Mouse (Mus musculus) left cerebral cortex, postnatal 10 days (tissue): ENCODE data around the gene Atp10a. TPM values are rescaled to one million over a fixed set of nuclear protein-coding genes. Genes with fewer than 3 reads are reported as not detected.

ENCODE experiments used
- DNase-seq, 2 experiments: peaks; one replicate each; pipeline ENCODE4 v3.0.0; 2021 to 2022; ENCODE audit warnings: low spot score in 2 of 2, mixed read lengths in 1 of 2; ENCODE audit errors: extremely low spot score in 1 of 2
- intact Hi-C: fragments of 180-260 bp; cut with DNase I; formaldehyde crosslinking; loops from one replicate; pipeline ENCODE4 v1.15.1; 2025
- total RNA-seq, 2 experiments: library from RNA; stranded (reverse); gene quantifications; 2 replicates each; pipeline ENCODE4 v1.2.3; 2021

Gene Atp10a
- total RNA-seq, 2 experiments from 2014 or later = 3.4 to 5.5 TPM

GRCm38 (mm10) chr7:58843767-58844445 is 187.9 kb downstream of the Atp10a start:
- intact Hi-C loops = no loop called here
- DNase-seq = peak; percentile 87 to 92

GRCm38 (mm10) chr7:58844449-58844848 is 188.5 kb downstream of the Atp10a start:
- no peak for DNase-seq
- intact Hi-C loops = no loop called here

- intact Hi-C loops = no loop called here
Measured at GRCm38 (mm10) chr7:58858921-58859320, 203.0 kb downstream of the Atp10a start.

GRCm38 (mm10) chr7:58863174-58863573 is 207.2 kb downstream of the Atp10a start:
- intact Hi-C loops = no loop called here
- DNase-seq = no peak

More at GRCm38 (mm10) chr7:58858921-58859320, 203.0 kb downstream of the Atp10a start:
- no peak for DNase-seq

GRCm38 (mm10) chr7:58866865-58867614 is 211.1 kb downstream of the Atp10a start:
- DNase-seq = no peak
- intact Hi-C loops = no loop called here

GRCm38 (mm10) chr7:58870661-58871060 is 214.7 kb downstream of the Atp10a start:
- intact Hi-C loops = loop anchor here (10.0 kb wide), 1 partner anchor 286 kb away; no protein-coding TSS in a partner anchor
- no peak for DNase-seq

- intact Hi-C loops = loop anchor here (10.0 kb wide), 1 partner anchor 289 kb away; no protein-coding TSS in a partner anchor
- DNase-seq = no peak
Measured at GRCm38 (mm10) chr7:58873676-58874075, 217.7 kb downstream of the Atp10a start.
